Comparison of ENCODE assay signal across 10 mouse cellular contexts in the genomic region with DNA sequence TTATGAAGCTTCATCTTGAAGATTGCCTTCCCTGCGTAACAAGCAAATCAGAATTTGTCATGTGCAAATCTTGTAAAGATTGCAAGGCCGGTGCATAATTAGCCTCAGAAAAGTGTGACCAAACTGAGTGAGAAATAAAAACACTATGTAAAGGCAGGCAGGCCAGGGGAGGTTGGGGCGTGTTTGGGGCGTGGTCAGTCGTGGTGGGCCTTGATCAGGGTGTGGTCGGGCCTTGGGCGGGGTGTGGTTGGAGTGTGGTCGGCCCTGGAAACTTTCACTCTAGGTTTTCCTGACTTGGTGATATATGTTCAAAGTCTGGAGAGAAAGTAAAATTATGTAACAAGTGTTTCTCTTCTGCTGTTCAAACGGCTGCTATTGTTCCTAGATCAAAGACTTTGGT.
DNase-seq lines count a peak whose midpoint lies in the region; ATAC-seq and TF ChIP-seq lines count a peak whose summit lies in the region.
"Had no signal": no experiment of that assay in that cellular context is flagged by ENCODE, and none has a peak within 500 bp of the region (broad histone marks: within the 10 kb centered on the region; RNA-seq: fewer than 3 reads in every experiment).

No protein-coding gene starts in this region.

- H3K36me3 ChIP-seq in lung, postnatal 0 days (ENCODE audit: insufficient read depth, low read length): no peaks in the 10 kb centered on the region
- H3K36me3 ChIP-seq: embryonic facial prominence, embryonic 12.5 days; limb, embryonic 12.5 days had no signal

- H3K4me3 ChIP-seq in lung, postnatal 0 days (ENCODE audit: low read depth, low read length): no peak overlapping the region
- H3K4me3 ChIP-seq: embryonic facial prominence, embryonic 12.5 days; limb, embryonic 12.5 days had no signal

- no peak for TF ChIP-seq EP300 in lung, postnatal 0 days (IDR thresholded peaks at IDR 0.05)

- no peak for TF ChIP-seq CTCF in lung, postnatal 0 days (IDR thresholded peaks at IDR 0.05)

- no peaks in the 10 kb centered on the region for H3K27me3 ChIP-seq in lung, postnatal 0 days (replicated peaks; ENCODE audit: insufficient read depth, low read length)
- H3K27me3 ChIP-seq: embryonic facial prominence, embryonic 12.5 days; limb, embryonic 12.5 days had no signal

- intact Hi-C loops in left cerebral cortex, postnatal 36 days (cut with DNase I): no loop called here

- no peak overlapping the region for H3K9ac ChIP-seq in lung, postnatal 0 days (replicated peaks; ENCODE audit: low read depth)
- H3K9ac ChIP-seq: embryonic facial prominence, embryonic 12.5 days; limb, embryonic 12.5 days had no signal

- no peaks in the 10 kb centered on the region for H3K9me3 ChIP-seq in lung, postnatal 0 days (ENCODE audit: low read length)
- H3K9me3 ChIP-seq: embryonic facial prominence, embryonic 12.5 days; limb, embryonic 12.5 days had no signal

- no peak overlapping the region for H3K27ac ChIP-seq in lung, postnatal 0 days (ENCODE audit: low read length)
- H3K27ac ChIP-seq: embryonic facial prominence, embryonic 12.5 days; limb, embryonic 12.5 days had no signal

- no peak for ATAC-seq in lung, postnatal 0 days

- H3K4me2 ChIP-seq in lung, postnatal 0 days (replicated peaks; ENCODE audit: low read depth, low read length): peak overlapping the region; percentile 28
- H3K4me2 ChIP-seq: embryonic facial prominence, embryonic 12.5 days; limb, embryonic 12.5 days had no signal

- peak; percentile 86 for DNase-seq in CD4-positive helper T cell, adult 2 months (ENCODE audit: low read depth, low spot score)
- DNase-seq in c-Kit-positive CD71-negative TER-119-negative erythroid progenitor cells, embryonic 14.5 days (ENCODE audit: low read depth): peak; percentile 63
- DNase-seq in lung, postnatal 0 days (ENCODE audit: low spot score): no peak
- peak; percentile 82 to 85 for DNase-seq in spleen, postnatal 4 days (ENCODE audit: low spot score in 2 of 2)
- no peak for DNase-seq in retina, embryonic 14.5 days (ENCODE audit: low spot score)
- DNase-seq in layer of hippocampus, postnatal 14 days (ENCODE audit: low spot score in 2 of 2): no peak
- DNase-seq in gastrocnemius, adult 18-20 months (ENCODE audit: low spot score): no peak
- no peak for DNase-seq in left cerebral cortex, postnatal 36 days (ENCODE audit: low spot score in 2 of 2)

- WGBS in lung, postnatal 0 days: 39% methylated on average over 9 of the region's 9 CpGs

- no peaks in the 10 kb centered on the region for H3K4me1 ChIP-seq in lung, postnatal 0 days (ENCODE audit: insufficient read depth, low read depth, low read length)

Comparison
In these comparisons a context has a peak if more than half of its experiments do, and no peak if none do; other contexts are left out.
1. DNase-seq: peak in CD4-positive helper T cell, adult 2 months (single experiment), c-Kit-positive CD71-negative TER-119-negative erythroid progenitor cells, embryonic 14.5 days (single experiment) and spleen, postnatal 4 days (2 of 2); none in lung, postnatal 0 days (single experiment), retina, embryonic 14.5 days (single experiment), layer of hippocampus, postnatal 14 days (0 of 2), gastrocnemius, adult 18-20 months (single experiment) and left cerebral cortex, postnatal 36 days (0 of 2).